Mouse (Mus musculus): ENCODE measurements around the gene Pkig.
"Not testable (repeated sequence)": the region's sequence is repeated elsewhere in the genome, so short reads cannot be mapped to it uniquely, and the experiment has no call there.

Pkig gene

GRCm38 (mm10) chr2:163643576-163643971 lies 14.6 kb upstream of the Pkig start:
- DNase-seq (ENCODE audit: low read depth, low spot score): no peak

GRCm38 (mm10) chr2:163644047-163644446 lies 14.1 kb upstream of the Pkig start:
- DNase-seq (ENCODE audit: low read depth, low spot score): peak; percentile 20

GRCm38 (mm10) chr2:163644575-163645385 lies 13.4 kb upstream of the Pkig start, which contains the start of gene Serinc3:
TSS of gene Serinc3 (minus strand) at chr2:163645131.
- DNase-seq (ENCODE audit: low read depth, low spot score): peak; percentile 98

- no peak for DNase-seq (ENCODE audit: low read depth, low spot score)
These were observed 12.3 kb upstream of the Pkig start for GRCm38 (mm10) chr2:163645700-163646460.

GRCm38 (mm10) chr2:163646461-163647080 lies 11.6 kb upstream of the Pkig start:
- no peak for DNase-seq (ENCODE audit: low read depth, low spot score)

GRCm38 (mm10) chr2:163655699-163656098 lies 2.5 kb upstream of the Pkig start:
- not testable (repeated sequence) for DNase-seq (ENCODE audit: low read depth, low spot score)

- no peak for DNase-seq (ENCODE audit: low read depth, low spot score)
These were observed 700 bp upstream of the Pkig start for GRCm38 (mm10) chr2:163657486-163657885.

- DNase-seq (ENCODE audit: low read depth, low spot score): peak; percentile 28
These were observed 755 bp downstream of the Pkig start for GRCm38 (mm10) chr2:163658941-163659340.

- peak; percentile 13 for DNase-seq (ENCODE audit: low read depth, low spot score)
These were observed 1.2 kb downstream of the Pkig start for GRCm38 (mm10) chr2:163659431-163659830.

GRCm38 (mm10) chr2:163660103-163660701 lies 2.0 kb downstream of the Pkig start:
- DNase-seq (ENCODE audit: low read depth, low spot score): no peak

GRCm38 (mm10) chr2:163661371-163661850 lies 3.2 kb downstream of the Pkig start:
- DNase-seq (ENCODE audit: low read depth, low spot score): no peak

- no peak for DNase-seq (ENCODE audit: low read depth, low spot score)
These were observed 3.9 kb downstream of the Pkig start for GRCm38 (mm10) chr2:163662076-163662475.

GRCm38 (mm10) chr2:163662698-163663221 lies 4.6 kb downstream of the Pkig start:
- DNase-seq (ENCODE audit: low read depth, low spot score): no peak

- DNase-seq (ENCODE audit: low read depth, low spot score): no peak
These were observed 5.7 kb downstream of the Pkig start for GRCm38 (mm10) chr2:163663930-163664329.

- no peak for DNase-seq (ENCODE audit: low read depth, low spot score)
These were observed 8.9 kb downstream of the Pkig start for GRCm38 (mm10) chr2:163667045-163667444.

- no peak for DNase-seq (ENCODE audit: low read depth, low spot score)
These were observed 12.8 kb downstream of the Pkig start for GRCm38 (mm10) chr2:163670872-163671594.

- DNase-seq (ENCODE audit: low read depth, low spot score): no peak
These were observed 16.2 kb downstream of the Pkig start for GRCm38 (mm10) chr2:163674397-163674796.

- no peak for DNase-seq (ENCODE audit: low read depth, low spot score)
These were observed 17.0 kb downstream of the Pkig start for GRCm38 (mm10) chr2:163675144-163675619.

GRCm38 (mm10) chr2:163675662-163676061 lies 17.5 kb downstream of the Pkig start:
- no peak for DNase-seq (ENCODE audit: low read depth, low spot score)

- no peak for DNase-seq (ENCODE audit: low read depth, low spot score)
These were observed 18.1 kb downstream of the Pkig start for GRCm38 (mm10) chr2:163676321-163676720.

GRCm38 (mm10) chr2:163676745-163677144 lies 18.6 kb downstream of the Pkig start:
- no peak for DNase-seq (ENCODE audit: low read depth, low spot score)

Data from forelimb bud, embryonic 11.5 days (tissue).